Mouse (Mus musculus) c-Kit-positive CD71-positive TER-119-negative erythroid progenitor cells, embryonic 14.5 days (primary cell): ENCODE data around the gene Srsf1.

Experiments
- DNase-seq: peaks from one replicate; pipeline ENCODE4 v3.0.0-alpha.2; 2013; ENCODE audit warnings: low read depth

The Srsf1 gene

DNA sequence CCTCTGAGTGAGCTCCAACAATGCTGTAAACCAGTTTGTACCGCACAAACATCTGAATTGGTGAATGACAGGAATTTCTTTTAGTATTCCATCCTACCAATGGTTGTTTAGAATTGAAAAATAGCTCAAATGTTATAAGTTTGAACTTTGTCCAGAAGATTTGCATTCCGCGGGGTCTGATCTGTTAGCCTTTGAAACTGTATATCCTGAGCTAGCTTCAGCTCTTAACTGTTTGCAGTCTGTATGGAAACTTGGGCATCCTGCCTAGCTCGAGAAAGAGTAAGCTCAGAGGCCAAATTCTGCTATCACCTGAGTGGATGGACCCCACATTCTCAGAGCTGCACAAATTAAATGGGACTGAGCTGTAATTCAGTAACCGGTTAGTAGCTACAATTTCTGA, 23.9 kb downstream of the Srsf1 start:
- DNase-seq = no peak

- DNase-seq = no peak
Measured at GRCm38 (mm10) chr11:88073343-88073875, 26.2 kb downstream of the Srsf1 start.

DNA sequence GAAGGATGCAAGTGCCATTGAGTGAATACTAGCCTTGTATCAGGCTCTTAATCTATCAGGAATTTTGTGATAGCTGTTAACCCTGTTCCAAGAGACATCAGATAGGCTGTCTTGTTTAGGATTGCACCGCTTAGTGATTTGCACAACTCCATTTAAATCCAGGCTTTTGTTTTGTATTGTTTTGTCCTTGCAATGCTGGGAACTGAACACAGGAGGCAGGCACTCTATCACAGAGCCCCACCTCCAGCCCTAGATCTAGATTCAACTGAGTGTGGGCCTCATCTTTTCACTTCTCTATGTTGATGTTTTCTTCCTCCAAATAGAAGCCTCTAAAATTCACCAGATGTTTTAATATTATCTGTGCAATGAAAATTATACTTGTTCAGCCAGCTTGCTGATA, 28.5 kb downstream of the Srsf1 start:
- no peak for DNase-seq

DNA sequence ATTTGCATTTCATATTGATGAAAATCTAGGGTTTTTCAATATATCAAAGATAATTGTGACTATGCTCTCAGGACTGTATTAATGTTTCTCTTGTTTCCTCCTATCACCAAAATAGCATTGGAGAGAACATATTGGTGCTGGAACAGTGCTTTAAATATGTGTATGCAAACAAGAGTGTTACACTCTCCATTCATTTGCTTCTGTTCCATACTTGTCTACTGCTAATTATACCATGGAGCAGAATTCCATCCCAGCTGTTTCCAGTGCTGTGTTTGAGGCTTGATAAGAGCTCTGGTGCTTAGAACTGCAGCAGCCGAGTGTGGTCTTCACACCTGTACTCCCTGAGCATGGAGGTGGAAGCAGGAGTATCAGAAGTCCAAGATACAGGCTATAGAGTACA, 29.2 kb downstream of the Srsf1 start:
- no peak for DNase-seq

DNA sequence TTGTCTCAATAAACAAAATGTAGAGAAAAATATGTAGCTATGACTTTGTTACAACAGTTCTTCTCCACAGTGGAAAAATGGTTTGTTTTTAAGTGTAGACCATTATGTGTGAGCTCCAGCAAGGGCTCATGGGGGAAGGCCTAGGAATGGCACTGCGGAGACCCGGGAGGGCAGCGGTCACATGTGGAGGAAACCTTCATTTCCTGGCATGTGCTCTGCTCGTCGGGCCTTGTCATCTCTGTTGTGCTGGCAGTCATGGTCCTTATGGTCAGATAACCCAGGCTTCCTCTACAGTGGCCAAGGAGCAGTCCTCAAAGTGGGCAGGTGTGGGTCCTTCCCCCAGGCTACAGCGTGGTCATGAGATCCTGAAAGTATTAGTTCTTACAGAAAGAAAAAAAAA, 36.5 kb downstream of the Srsf1 start:
- no peak for DNase-seq

DNA sequence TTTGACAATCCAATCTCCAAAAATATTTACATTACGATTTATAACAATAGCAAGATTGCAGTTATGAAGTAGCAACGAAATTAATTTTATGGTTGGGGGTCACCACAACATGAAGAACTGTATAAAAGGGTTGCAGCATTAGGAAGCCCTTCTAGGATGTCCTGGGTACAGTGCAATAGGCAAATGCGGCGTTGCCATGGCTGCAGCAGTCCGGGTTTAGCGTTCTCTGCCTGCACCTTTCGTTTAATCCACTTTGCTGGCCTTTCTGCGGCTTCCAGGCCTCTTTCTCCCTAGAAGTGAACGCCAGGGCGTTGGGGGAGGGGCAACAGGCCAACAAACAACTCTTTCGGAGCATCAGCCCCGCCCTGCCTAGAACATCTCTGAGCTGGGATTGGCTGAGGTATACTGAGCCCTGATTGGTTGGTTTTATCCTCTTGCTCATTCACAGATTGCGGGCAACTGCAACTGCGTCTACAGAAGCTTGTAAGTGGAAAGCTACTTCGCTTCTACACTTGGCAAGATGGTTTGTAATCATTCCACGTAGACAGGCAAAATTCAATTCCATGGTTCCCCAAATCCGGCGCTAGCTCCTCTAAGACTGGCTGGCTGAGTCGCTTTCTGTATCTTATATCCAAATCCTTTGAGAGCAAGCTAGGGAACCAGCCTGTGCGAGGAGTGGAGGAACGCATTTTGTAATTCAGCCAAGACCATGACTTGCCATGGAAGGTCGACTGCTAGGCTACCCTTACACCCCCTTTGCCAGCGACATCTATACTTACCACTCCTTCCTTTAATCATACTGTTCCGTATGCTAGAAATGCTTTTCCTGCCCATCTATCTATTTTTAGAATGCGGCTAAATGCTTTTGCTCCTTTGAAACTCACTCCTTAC, 39.8 kb downstream of the Srsf1 start:
- peak; percentile 69 for DNase-seq

DNA sequence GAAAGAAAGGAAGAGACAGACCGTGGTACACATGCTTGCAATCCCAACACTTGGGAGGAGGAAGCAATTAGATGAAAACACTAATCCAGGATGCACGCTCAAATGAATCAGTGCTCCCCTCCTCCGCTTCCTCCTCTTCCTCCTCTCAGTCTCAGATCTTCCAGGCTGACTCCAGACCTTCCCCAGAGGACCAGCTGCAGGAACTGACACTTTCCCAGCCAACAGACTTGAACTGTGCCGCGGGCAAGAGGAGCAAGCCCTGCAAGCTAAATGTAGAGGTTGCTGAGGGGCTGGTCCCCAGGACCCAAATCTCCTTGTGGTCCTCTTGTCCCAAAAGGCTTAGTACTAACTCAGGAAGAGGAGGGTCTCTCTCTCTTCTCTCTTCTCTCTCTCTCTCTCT, 42.0 kb downstream of the Srsf1 start:
- DNase-seq = no peak

DNA sequence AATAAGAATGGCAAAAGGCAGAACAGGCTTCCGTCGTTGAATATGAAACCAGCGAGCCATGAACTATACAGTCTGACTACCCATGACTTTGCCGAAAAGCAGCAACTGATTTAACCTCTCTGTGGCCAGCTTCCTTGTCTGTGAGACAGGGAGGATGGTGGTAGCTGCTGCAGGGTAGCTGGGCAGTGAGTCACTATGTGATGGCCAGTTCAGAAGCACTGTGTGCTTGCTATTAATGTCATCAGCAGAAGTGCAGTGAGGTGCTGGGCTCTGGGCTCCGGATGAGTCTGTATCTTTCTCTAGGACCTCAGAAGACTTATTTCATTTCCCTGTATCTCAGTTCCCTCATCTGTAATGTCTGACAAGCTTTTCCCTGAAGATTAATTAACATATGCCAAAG, 43.1 kb downstream of the Srsf1 start:
- DNase-seq = no peak

- DNase-seq = no peak
Measured at GRCm38 (mm10) chr11:88091949-88092348, 44.8 kb downstream of the Srsf1 start.

- no peak for DNase-seq
Measured at GRCm38 (mm10) chr11:88097173-88097572, 50.0 kb downstream of the Srsf1 start.

DNA sequence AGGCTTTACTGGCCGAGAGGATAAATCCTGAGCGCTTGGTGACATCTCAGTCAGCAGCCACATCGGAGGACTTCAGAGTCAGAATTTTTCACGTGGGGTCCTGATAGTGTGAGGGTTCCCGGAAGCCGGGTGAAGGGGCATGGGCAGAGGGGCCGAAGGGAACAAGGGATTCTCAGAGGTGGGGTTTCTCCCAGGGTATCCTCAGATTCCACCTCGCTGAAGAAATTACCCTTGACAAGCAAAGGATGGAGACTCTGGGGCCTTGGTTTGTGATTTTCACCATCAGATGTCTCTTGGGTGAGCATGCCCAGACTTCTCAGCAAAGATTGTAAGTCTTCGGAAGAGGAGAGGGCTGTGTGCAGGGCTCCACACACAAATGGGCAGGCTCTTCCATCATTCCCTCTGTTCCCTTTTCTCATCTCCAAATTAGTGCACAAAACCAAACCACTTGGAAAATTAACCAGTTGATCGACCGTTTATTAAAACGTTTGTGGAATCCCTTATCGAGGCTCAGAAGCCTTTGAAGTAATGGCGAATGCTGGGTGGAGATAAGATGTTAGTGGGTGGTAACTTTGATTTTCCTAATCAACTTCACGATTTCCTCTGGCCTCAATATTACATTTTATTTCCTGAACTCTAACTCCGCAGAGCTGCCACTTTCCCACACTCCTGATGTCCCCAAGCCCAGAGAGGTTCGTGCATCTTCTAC, 51.0 kb downstream of the Srsf1 start, which contains the start of gene Cuedc1:
TSS of gene Cuedc1 (plus strand) at position 38 of the 709 bp plus-strand sequence.
- peak; percentile 20 for DNase-seq

- DNase-seq = no peak
Measured at GRCm38 (mm10) chr11:88098787-88099598, 51.8 kb downstream of the Srsf1 start.

- no peak for DNase-seq
Measured at GRCm38 (mm10) chr11:88099599-88100023, 52.4 kb downstream of the Srsf1 start.

DNA sequence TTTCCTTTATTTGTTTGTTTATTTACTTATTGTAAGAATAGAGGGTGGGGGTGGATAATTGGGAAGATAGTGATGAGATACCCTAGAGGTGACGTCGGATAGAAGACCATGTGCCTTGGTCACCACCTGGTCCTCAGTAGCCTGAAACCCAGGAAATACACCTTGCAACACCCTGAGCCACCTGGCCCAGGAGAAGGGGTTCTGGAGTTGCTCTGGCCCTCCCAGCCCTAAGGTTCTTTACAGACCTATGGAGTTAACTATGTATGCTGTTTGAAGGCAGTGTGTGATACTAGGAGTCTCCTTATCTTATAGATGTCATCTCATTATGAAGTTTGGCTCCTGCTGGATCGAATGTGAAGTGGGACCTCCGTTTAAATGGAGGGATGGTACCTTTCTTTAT, 53.0 kb downstream of the Srsf1 start:
- DNase-seq = no peak
